23 mouse cellular contexts compared by ENCODE assay signal in the genomic region with DNA sequence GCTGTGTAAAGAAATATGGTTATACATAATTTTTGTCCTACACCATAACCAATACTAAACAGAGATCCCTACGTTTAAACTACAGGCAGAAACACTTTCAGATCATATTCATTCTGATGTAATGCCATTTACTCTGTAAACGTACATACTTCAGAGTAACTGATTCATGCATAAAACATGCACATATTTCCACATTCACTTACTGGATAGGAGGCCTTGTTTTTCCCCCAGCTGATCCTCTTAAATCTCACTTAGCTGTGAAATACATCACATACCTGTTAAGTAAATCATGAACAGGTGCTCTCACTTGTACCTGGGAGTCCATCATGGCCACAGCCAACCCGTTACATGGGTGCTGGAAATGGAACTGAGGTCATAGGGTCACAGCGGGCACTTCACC.
DNase-seq lines count a peak whose midpoint lies in the region; ATAC-seq and TF ChIP-seq lines count a peak whose summit lies in the region.
"Had no signal": no experiment of that assay in that cellular context is flagged by ENCODE, and none has a peak within 500 bp of the region (broad histone marks: within the 10 kb centered on the region; RNA-seq: fewer than 3 reads in every experiment).

No protein-coding gene starts in this region.

- peak; percentile 54 for DNase-seq in lung, postnatal 0 days (ENCODE audit: low spot score)
- no peak for DNase-seq in lung, postnatal 36 days
- DNase-seq in 3T3-L1 (ENCODE audit: low read depth, low spot score) (peak; percentile 39), NIH3T3 (ENCODE audit: low read depth) (peak; percentile 53)
- DNase-seq in spleen, adult 18-20 months, result no peak
- DNase-seq: adrenal gland, adult 2 months; adrenal gland, adult 8-10 months; adrenal gland, postnatal 10 days; adrenal gland, postnatal 14 days; adrenal gland, postnatal 25 days; adrenal gland, postnatal 36 days; B cell, adult 2 months; cerebellum, adult 11 months; cerebellum, adult 11-12 months; cerebellum, adult 18-20 months; cerebellum, adult 2 months; cerebellum, adult 8-10 months had no signal

- WGBS in lung, postnatal 0 days, result 63% methylated on average over 4 of the region's 4 CpGs
- WGBS in forebrain, embryonic 12.5 days, result 82% methylated on average over 4 of the region's 4 CpGs

- TF ChIP-seq CTCF in lung, postnatal 0 days (IDR thresholded peaks at IDR 0.05), result no peak

- H3K9me3 ChIP-seq in lung, postnatal 0 days (ENCODE audit: low read length), result no peaks in the 10 kb centered on the region
- H3K9me3 ChIP-seq in forebrain, embryonic 12.5 days, result no peaks in the 10 kb centered on the region
- H3K9me3 ChIP-seq: G1E had no signal

- no peaks in the 10 kb centered on the region for H3K27me3 ChIP-seq in lung, postnatal 0 days (replicated peaks; ENCODE audit: insufficient read depth, low read length)
- H3K27me3 ChIP-seq in forebrain, embryonic 12.5 days, result no peaks in the 10 kb centered on the region
- H3K27me3 ChIP-seq: CH12.LX, Patski had no signal

- H3K4me2 ChIP-seq in lung, postnatal 0 days (replicated peaks; ENCODE audit: low read depth, low read length), result no peak overlapping the region
- H3K4me2 ChIP-seq in forebrain, embryonic 12.5 days, result no peak overlapping the region

- H3K4me3 ChIP-seq in lung, postnatal 0 days (ENCODE audit: low read depth, low read length), result no peak overlapping the region
- H3K4me3 ChIP-seq in forebrain, embryonic 12.5 days (replicated peaks), result no peak overlapping the region

- H3K27ac ChIP-seq in lung, postnatal 0 days (ENCODE audit: low read length), result no peak overlapping the region
- H3K27ac ChIP-seq in forebrain, embryonic 12.5 days, result no peak overlapping the region

- peak; percentile 47; the same call in 1 of the 2 replicates for ATAC-seq in lung, postnatal 0 days
- no peak for ATAC-seq in forebrain, embryonic 12.5 days (ENCODE audit: low FRiP score)
- ATAC-seq: activated CD4-positive, CD25-positive, alpha-beta regulatory T cell, adult 4 months; CD4-positive, CD25-positive, alpha-beta regulatory T cell, adult 4 months; Patski had no signal

- no peaks in the 10 kb centered on the region for H3K4me1 ChIP-seq in lung, postnatal 0 days (ENCODE audit: insufficient read depth, low read depth, low read length)
- 0 out of 2 replicates have a peak, but pooled peaks cover 5% of the 10 kb centered on the region for H3K4me1 ChIP-seq in forebrain, embryonic 12.5 days

- H3K9ac ChIP-seq in lung, postnatal 0 days (replicated peaks; ENCODE audit: low read depth), result no peak overlapping the region
- no peak overlapping the region for H3K9ac ChIP-seq in forebrain, embryonic 12.5 days

- H3K36me3 ChIP-seq in lung, postnatal 0 days (ENCODE audit: insufficient read depth, low read length), result no peaks in the 10 kb centered on the region
- no peaks in the 10 kb centered on the region for H3K36me3 ChIP-seq in forebrain, embryonic 12.5 days (replicated peaks)

- peak; percentile 52; the same call in 1 of the 2 replicates for TF ChIP-seq EP300 in lung, postnatal 0 days (IDR thresholded peaks at IDR 0.05)

Comparison
In these comparisons a context has a peak if more than half of its experiments do, and no peak if none do; other contexts are left out.
1. DNase-seq: peak in lung, postnatal 0 days (single experiment), 3T3-L1 (single experiment) and NIH3T3 (single experiment); none in lung, postnatal 36 days (single experiment) and spleen, adult 18-20 months (0 of 2).